8 mouse cellular contexts compared by ENCODE assay signal in genomic region chr10:127188465-127189115, GRCm38 (mm10). TPM values are rescaled to one million over a fixed set of nuclear protein-coding genes. Genes with fewer than 3 reads are reported as not detected.
DNase-seq lines count a peak whose midpoint lies in the region; ATAC-seq and TF ChIP-seq lines count a peak whose summit lies in the region.

No protein-coding gene starts in this region.

- H3K27ac ChIP-seq in thymus, adult 2 months (ENCODE audit: control insufficient read depth, insufficient read depth, low read length), result no peak overlapping the region

- TF ChIP-seq POLR2A in myocyte (IDR thresholded peaks at IDR 0.05; ENCODE audit: insufficient read length, low read depth), result peak; percentile 73
- TF ChIP-seq POLR2A in thymus, adult 2 months (IDR thresholded peaks at IDR 0.05; ENCODE audit: control insufficient read depth, extremely low read depth, insufficient read depth, low read length, poor library complexity), result no peak

- H3K27me3 ChIP-seq in myocyte (ENCODE audit: control insufficient read depth, insufficient read depth, insufficient read length), result no peaks in the 10 kb centered on the region
- peaks cover 20% of the 10 kb centered on the region for H3K27me3 ChIP-seq in thymus, adult 2 months (ENCODE audit: control insufficient read depth, insufficient read depth, low read length)

- peaks cover 14% of the 10 kb centered on the region; the same call in 1 of the 2 replicates for H3K4me1 ChIP-seq in thymus, adult 2 months (replicated peaks; ENCODE audit: control insufficient read depth, insufficient read depth, low read length)

- DNase-seq in right cerebral cortex, postnatal 10 days (ENCODE audit: low spot score in 2 of 2), result peak; percentile 63 to 69
- no peak for DNase-seq in right cerebral cortex, adult 18-20 months
- DNase-seq in brain, adult 2 months (ENCODE audit: low read depth, low spot score), result peak; percentile 85
- peak; percentile 52 for DNase-seq in heart, postnatal 25 days (ENCODE audit: low spot score)
- DNase-seq in liver, result peak; percentile 82
- no peak for DNase-seq in thymus, adult 2 months

- WGBS in thymus, adult 2 months, result 3% methylated on average over 46 of the region's 46 CpGs

- peak overlapping the region; percentile 95 for H3K4me2 ChIP-seq in myocyte (ENCODE audit: low read depth)

- intact Hi-C loops in heart, postnatal 25 days (cut with DNase I), result no loop called here

- peak overlapping the region; percentile 69 for H3K4me3 ChIP-seq in myocyte
- H3K4me3 ChIP-seq in thymus, adult 2 months (ENCODE audit: control insufficient read depth, insufficient read depth, low read length), result no peak overlapping the region; the same call in none of the 2 replicates

- H3ac ChIP-seq in myocyte (ENCODE audit: control insufficient read depth, insufficient read length), result peak overlapping the region; percentile 40

- peak; percentile 42 for ATAC-seq in erythroid progenitor cell, adult 5-6 weeks (replicated peaks; ENCODE audit: low FRiP score, poor library complexity, severe bottlenecking)

- H3K36me3 ChIP-seq in myocyte (ENCODE audit: control insufficient read depth, insufficient read depth), result no peaks in the 10 kb centered on the region
- H3K36me3 ChIP-seq in thymus, adult 2 months (ENCODE audit: control insufficient read depth, insufficient read depth, low read length), result no peaks in the 10 kb centered on the region

- TF ChIP-seq CTCF in thymus, adult 2 months (IDR thresholded peaks at IDR 0.05; ENCODE audit: borderline replicate concordance, control insufficient read depth, extremely low read depth, insufficient read depth, low read length, poor library complexity), result no peak

- H3K79me2 ChIP-seq in myocyte (ENCODE audit: control insufficient read depth, insufficient read depth), result no peaks in the 10 kb centered on the region

TF ChIP-seq in myocyte, 11 proteins besides CTCF, POLR2A, EP300 and RAD21:
- TF ChIP-seq POLR2AphosphoS2 (IDR thresholded peaks at IDR 0.05; ENCODE audit: insufficient read length, low read depth), result peak; percentile 89
- peak in 1 of 3 experiments; percentile 12 for TF ChIP-seq MYOD1 (IDR thresholded peaks at IDR 0.05; ENCODE audit: control insufficient read depth in 1 of 3, insufficient read length in 2 of 3, low read depth in 2 of 3)
- no peak for TF ChIP-seq E2F4 (IDR thresholded peaks at IDR 0.05; ENCODE audit: insufficient read depth)

RNA-seq across cellular contexts. Expression of gene Arhgef25, which starts 1.3 kb away (rescaled TPM):
- total RNA-seq in erythroid progenitor cell, adult 5-6 weeks (2015; ENCODE audit: low replicate concordance), result 0.72 TPM in 1 of 2 replicates, not detected in the other
- 0.13 and 10.1 TPM in 2 replicates for total RNA-seq in erythroid progenitor cell, adult 5-6 weeks (2017; ENCODE audit: low replicate concordance)
- total RNA-seq in heart, postnatal 25 days (2021), result 10 to 100 TPM; 10.9 to 12.7 TPM
- 25.3 TPM for polyA plus RNA-seq in myocyte (2012; fragmentation: generic; extraction: Trizol)
- polyA plus RNA-seq in thymus, adult 2 months (2012; rRNA removed), result 4.2 and 5.6 TPM in 2 replicates

RNA-seq across cellular contexts. Expression of gene Dtx3, which starts 6.9 kb away (rescaled TPM):
- 18.9 and 22.0 TPM in 2 replicates for total RNA-seq in erythroid progenitor cell, adult 5-6 weeks (2015; ENCODE audit: low replicate concordance)
- 6.3 and 11.9 TPM in 2 replicates for total RNA-seq in erythroid progenitor cell, adult 5-6 weeks (2017; ENCODE audit: low replicate concordance)
- total RNA-seq in heart, postnatal 25 days (2021), result 10 to 100 TPM; 26.3 to 28.6 TPM
- 42.4 TPM for polyA plus RNA-seq in myocyte (2012; fragmentation: generic; extraction: Trizol)
- 222 and 263 TPM in 2 replicates for polyA plus RNA-seq in thymus, adult 2 months (2012; rRNA removed)

RNA-seq across cellular contexts. Expression of gene Slc26a10, which starts 8.1 kb away (rescaled TPM):
- total RNA-seq in erythroid progenitor cell, adult 5-6 weeks (2015; ENCODE audit: low replicate concordance), result not detected in 2 replicates
- total RNA-seq in erythroid progenitor cell, adult 5-6 weeks (2017; ENCODE audit: low replicate concordance), result not detected in 2 replicates
- total RNA-seq in heart, postnatal 25 days (2021), result 10 to 100 TPM; 18.2 to 29.2 TPM
- polyA plus RNA-seq in myocyte (2012; fragmentation: generic; extraction: Trizol), result 1.3 TPM
- 3.6 and 6.4 TPM in 2 replicates for polyA plus RNA-seq in thymus, adult 2 months (2012; rRNA removed)

RNA-seq across cellular contexts. Expression of gene Pip4k2c, which starts 22.8 kb away (rescaled TPM):
- total RNA-seq in erythroid progenitor cell, adult 5-6 weeks (2015; ENCODE audit: low replicate concordance), result 31.4 and 61.6 TPM in 2 replicates
- 37.8 and 46.2 TPM in 2 replicates for total RNA-seq in erythroid progenitor cell, adult 5-6 weeks (2017; ENCODE audit: low replicate concordance)
- total RNA-seq in heart, postnatal 25 days (2021), result 10 to 100 TPM; 23.3 to 24.6 TPM
- polyA plus RNA-seq in myocyte (2012; fragmentation: generic; extraction: Trizol), result 22.5 TPM
- 34.4 and 36.1 TPM in 2 replicates for polyA plus RNA-seq in thymus, adult 2 months (2012; rRNA removed)

RNA-seq across cellular contexts. Expression of gene B4galnt1, which starts 23.6 kb away (rescaled TPM):
- total RNA-seq in erythroid progenitor cell, adult 5-6 weeks (2015; ENCODE audit: low replicate concordance), result 25.2 and 34.2 TPM in 2 replicates
- total RNA-seq in erythroid progenitor cell, adult 5-6 weeks (2017; ENCODE audit: low replicate concordance), result 10.7 and 14.0 TPM in 2 replicates
- 1 to 10 TPM; 1.5 to 1.6 TPM for total RNA-seq in heart, postnatal 25 days (2021)
- 12.4 TPM for polyA plus RNA-seq in myocyte (2012; fragmentation: generic; extraction: Trizol)
- polyA plus RNA-seq in thymus, adult 2 months (2012; rRNA removed), result 196 and 239 TPM in 2 replicates

Comparison
In these comparisons a context has a peak if more than half of its experiments do, and no peak if none do; other contexts are left out.
1. DNase-seq: peak in right cerebral cortex, postnatal 10 days (2 of 2), brain, adult 2 months (single experiment), heart, postnatal 25 days (single experiment) and liver (single experiment); none in right cerebral cortex, adult 18-20 months (single experiment) and thymus, adult 2 months (single experiment).
2. RNA of gene Slc26a10, which starts 8.1 kb away (total RNA-seq): 18.2 to 29.2 TPM in heart, postnatal 25 days; not detected in erythroid progenitor cell, adult 5-6 weeks; every median in the first group is over 10 times any median in the second.